Mouse (Mus musculus) urinary bladder, postnatal 14 days (tissue): Measurements from ENCODE around the gene Olfr69.
"Not testable (repeated sequence)": the region's sequence is repeated elsewhere in the genome, so short reads cannot be mapped to it uniquely, and the experiment has no call there.

Experiments used
- DNase-seq: peaks from one replicate; pipeline ENCODE4 v3.0.0; 2021; ENCODE audit warnings: low spot score

Olfr69 gene

DNA sequence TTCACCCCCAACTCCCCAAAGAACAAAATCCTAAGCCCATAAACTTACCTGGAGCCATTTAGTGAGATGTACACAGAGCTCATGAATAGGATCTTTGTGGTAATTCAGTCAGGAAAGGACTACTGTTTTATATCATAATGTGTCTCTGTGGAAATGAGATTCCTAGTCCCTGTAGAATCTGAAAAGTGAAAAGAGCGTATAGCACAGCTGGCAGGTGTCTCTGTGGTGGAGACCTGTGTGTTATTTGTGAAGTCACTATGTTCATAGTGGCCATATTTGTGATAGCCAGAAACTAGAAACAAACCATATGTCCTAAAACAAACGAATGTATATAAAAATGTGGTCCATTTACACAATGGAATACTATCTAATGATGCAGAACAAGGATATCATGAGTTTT, at the start of gene Olfr69:
Gene Olfr69, minus strand, starts transcription at position 101 of the 400 bp plus-strand sequence.
- DNase-seq, result no peak

DNA sequence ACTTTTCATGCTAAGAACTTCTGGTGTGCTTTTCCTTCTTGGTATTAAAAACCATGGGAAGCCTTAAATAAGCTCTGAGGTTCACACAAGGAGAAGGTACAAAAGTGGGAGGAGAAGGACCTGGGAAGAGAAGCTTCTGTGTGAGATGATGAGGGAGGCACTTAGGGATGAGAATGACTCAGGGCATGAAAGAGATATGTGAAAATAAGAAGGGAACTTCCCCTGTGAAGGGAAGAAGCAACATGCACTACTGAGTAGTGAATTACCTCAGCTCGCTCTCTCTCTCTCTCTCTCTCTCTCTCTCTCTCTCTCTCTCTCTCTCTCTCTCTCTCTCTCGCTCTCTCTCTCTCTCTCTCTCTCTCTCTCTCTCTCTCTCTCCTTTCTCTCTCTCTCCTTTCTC, 43.7 kb upstream of the Olfr69 start:
- DNase-seq, result not testable (repeated sequence)

DNA sequence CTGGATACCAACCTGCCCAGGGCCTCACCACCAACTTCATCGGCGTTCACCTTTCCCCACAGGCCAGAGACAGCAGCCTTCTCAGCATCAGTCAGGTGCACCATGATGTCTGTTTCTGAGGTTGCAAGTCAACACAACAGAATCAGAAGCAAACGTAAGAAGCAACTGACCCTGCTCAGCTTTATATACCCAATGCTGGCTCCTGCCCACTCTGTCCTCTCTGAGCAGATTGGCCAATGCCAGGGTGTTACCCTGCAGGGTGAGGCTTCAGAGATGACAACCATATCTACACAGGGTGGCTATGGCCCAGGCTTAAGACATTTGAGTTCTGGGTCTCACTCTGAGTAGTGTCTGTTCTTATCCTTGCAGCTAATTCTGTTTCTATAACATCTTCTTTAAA, 42.4 kb upstream of the Olfr69 start, which contains the start of gene Hbb-bt:
Gene Hbb-bt, minus strand, starts transcription at position 231 of the 400 bp plus-strand sequence.
- DNase-seq, result no peak

DNA sequence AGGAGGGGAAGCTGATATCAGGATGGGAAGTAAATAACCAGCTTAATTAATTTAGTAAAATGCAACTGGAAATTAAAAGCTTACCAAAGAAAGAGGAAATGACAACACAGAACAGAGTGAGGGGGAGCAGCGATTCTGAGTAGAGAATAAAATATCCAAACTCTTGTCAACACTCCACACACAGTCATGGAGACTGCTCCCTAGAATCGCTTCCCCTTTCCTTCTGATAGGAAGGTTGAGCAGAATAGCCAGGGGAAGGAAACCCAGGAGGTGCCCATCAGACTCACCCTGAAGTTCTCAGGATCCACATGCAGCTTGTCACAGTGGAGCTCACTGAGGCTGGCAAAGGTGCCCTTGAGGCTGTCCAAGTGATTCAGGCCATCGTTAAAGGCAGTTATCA, 41.8 kb upstream of the Olfr69 start:
- not testable (repeated sequence) for DNase-seq

DNA sequence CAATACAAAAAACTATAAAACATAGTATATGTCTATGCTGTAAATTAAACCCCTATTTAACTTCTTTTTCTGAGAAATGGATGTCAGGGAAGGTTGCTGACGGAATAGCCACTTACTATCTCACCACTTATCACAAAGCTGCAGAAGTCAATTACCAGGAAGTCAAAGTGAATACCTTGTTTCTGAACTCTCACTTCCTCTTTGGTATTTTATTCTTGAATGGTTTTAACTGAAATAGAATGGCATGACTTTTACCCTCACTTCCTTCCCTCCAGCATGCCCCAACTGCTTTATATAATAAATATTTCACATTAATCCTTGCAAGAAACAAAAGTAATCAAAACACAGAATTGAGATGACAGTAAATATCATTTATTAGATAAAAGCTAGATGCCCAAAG, 40.8 kb upstream of the Olfr69 start:
- DNase-seq, result no peak

DNA sequence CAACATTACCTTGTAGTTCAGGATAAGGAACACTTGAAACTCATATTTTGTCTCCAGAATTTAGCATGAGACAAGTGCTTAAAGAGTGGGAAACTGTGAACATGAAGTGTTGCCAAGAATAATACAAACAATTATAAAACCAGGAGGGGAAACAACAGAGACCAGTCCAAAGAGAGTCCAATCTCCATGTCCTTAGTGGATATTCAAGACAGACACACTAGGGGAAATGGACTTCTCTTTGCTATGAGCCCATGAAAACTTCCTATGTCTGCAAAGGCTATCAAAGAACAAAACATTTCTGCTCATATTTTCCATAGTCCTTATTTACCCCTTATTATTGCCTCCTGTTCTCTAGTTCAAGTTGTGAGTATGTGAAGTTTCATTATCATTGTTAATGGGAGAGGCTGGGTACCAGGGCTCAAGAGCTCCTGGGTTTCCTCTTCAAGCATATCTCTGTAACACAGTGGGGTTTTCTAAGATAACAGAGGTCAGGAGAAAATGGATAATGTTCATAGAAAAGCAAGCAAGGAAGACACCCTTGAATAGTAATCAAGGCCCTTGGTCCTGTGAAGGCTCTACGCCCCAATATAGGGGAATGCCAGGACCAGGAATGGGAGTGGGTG, 39.9 kb upstream of the Olfr69 start:
- DNase-seq, result no peak

DNA sequence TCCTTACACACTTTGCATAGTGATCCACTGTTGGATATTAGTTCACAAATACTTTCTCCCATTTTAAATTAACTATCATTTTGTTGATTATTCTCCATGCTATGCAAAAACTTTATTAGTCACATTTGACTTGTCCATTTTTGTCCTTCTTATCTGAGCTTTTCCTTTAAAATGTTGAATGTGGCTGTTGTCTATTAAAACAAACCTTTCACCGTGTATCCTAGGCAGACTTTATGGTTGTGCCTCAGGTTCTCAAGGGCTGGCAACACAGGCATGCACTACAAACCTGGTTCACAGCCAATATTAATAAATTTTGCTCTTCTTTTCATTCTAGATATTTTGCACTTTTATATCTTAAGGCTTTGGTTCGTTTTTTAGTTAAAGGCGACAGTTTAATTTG, 39.4 kb upstream of the Olfr69 start:
- no peak for DNase-seq

DNA sequence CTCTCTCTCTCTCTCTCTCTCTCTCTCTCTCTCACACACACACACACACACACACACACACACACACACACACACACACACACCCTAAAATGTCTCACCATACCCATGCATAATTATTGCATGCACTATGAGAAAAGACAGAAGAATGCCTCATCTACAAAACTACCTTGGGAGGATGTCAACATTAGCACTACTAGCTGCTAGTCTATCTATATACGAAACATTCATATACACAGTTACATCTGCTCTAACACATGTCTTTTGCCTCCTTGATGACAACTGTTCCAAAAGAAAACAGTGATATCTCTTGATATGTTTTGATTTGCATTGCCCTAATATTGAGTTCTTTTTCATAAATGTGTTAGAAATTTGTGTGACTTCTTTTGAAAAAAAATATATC, 38.9 kb upstream of the Olfr69 start:
- DNase-seq, result no peak

DNA sequence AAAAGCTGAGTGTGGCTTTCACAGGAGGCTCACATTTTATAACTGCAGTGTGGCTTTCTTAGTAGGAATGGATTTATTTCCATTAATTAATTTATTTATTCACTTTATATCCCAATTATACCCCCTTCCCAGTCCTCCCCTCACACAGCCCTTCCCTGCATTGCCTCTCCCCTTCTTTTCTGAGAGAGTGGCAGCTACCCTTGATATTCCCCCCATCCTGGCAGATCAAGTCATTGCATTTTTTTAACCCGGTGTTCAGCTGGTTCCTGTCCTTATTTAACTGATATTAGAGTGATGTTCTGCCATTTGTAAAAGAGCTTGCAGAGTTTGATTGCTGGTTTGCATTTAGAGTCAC, 38.4 kb upstream of the Olfr69 start:
- no peak for DNase-seq

DNA sequence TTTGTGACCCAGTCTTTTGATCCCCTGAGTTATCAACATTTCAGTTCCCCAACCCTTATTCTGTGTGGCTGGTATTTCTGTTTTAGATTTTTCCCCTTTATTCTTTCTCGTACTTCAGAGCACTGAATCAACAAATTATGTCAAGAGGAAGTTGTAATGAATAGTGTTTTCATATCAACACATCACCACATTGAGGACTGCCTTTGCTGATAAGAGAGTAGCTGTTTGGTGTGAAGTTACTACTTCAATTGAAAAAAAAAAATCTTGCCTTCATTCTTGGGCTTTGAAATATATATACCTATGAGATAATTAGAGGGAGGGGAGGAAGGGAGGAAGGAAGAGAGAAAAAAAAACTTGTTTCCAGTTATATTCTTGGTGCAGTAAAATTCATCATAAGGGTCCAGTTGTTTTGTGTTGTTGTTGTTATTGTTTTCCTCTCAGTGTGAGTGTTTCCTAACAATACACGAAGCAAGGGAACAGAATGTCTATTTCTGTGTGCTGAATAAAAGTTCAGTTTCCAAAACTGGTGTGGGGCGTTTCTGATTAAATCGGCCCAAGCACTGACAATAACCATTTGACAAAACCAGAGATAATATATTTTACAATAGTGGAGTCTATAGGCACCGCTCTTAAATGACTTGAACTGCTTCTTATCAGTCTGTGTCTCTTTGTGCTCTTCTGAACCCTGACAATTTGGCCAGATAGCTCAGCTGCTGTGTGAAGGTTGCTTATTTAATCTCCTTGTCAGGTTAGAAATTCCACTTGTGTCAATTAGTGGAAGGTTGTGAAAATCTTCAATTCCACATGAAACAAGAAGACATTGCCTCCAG, 37.8 kb upstream of the Olfr69 start:
- DNase-seq, result no peak

DNA sequence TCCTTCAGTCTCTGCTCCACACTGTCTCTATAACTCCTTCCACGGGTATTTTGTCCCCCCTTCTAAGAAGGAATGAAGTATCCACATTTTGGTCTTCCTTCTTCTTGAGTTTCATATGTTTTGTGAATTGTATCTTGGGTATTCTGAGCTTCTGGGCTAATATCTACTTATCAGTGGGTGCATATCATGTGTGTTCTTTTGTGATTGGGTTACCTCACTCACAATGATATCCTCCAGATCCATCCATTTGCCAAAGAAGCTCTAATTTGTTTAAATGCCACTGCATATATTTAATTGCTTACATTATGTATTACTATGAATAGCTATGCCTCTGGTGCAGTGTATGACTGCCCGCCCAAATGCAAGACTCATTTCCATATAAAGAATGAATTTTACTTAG, 36.7 kb upstream of the Olfr69 start:
- DNase-seq, result not testable (repeated sequence)

DNA sequence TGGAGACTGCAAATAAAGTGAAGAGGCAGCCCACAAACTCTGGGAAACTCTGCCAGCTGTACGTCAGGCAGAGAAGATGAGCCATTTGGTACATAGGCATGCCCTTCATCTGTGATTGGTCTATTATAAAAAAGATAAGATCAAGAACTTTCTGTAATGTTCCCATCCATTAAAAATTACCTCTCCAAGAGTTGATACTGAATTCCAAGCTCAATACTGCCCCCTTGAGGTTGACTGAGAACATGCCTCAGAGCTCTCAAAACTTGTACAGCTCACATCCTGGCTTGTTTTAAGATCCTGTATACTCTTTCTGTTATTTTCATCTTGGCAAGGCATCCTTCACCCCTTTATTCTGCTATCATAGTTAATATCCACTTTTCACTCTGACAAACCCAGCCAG, 35.5 kb upstream of the Olfr69 start:
- no peak for DNase-seq

DNA sequence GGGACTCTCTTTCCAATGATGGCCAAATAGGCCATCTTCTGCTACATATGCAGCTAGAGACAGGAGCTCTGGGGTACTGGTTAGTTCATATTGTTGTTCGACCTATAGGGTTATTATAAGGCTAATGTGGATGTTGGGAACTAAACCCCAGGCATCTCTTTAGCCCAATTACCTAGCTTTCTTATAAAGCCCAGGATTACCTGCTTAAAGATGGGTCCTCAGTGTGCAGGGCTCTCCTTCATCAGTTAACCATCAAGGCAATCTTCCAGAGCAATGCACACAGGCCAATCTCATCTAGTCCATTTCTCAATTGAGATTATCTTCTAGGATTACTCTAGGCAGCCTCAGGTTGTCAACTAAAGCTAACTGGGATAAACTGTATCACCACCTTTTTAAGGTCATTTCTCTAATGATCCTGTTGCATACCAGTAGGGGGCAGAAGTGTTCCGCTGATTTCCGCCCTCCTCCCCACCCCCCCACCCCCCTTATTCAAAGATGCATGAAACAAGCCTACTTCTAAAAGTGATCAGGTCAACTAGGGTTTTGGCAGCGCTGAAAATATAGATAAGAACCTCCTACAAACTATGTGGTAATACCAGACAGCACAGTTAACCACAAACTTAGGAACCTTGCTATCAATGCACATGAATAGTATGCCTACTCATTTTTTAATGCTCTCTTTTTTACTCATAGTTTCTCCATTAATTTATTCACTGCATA, 21.4 kb upstream of the Olfr69 start:
- DNase-seq, result no peak

DNA sequence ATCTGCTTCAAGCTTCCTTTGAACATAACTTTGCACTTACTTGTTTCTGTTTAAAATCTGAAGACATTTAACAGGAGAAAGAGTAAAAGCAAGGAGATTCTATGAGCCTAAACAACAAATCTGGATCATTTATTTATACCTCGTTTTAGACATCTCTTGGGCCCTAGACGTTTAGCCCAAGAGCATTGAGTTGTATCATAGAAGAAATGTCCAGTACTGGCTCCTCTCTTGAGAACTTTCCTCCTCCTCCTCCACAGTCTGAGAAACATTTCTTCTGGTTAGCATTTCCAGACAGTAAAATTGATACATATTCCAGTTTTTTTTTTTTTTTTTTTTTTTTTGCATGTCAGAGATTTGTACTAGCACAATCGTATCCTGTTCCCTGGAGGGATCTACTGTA, 20.3 kb upstream of the Olfr69 start, which contains the start of gene Olfr67:
Gene Olfr67, minus strand, starts transcription at position 101 of the 400 bp plus-strand sequence.
- DNase-seq, result no peak

DNA sequence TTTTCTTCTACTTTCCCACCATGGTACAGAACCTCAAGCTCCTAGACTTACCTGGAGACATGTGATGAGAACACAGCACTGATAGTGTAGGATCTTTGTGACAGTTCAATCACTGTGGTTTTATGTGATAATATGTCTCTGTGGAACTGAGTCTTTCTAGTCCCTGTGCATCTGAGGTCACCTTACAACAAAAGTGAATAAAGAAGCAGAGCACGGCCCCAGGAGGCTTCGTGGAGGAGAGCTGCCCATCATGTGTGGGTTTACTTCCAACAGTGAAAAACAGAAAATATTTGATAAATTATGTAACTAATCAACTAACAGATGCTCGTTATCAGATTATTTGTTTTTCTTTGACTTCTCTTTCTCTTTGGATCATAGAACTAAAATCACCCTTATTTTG, 8.2 kb upstream of the Olfr69 start, which contains the start of gene Olfr68:
Gene Olfr68, minus strand, starts transcription at position 101 of the 400 bp plus-strand sequence.
- DNase-seq, result no peak

DNA sequence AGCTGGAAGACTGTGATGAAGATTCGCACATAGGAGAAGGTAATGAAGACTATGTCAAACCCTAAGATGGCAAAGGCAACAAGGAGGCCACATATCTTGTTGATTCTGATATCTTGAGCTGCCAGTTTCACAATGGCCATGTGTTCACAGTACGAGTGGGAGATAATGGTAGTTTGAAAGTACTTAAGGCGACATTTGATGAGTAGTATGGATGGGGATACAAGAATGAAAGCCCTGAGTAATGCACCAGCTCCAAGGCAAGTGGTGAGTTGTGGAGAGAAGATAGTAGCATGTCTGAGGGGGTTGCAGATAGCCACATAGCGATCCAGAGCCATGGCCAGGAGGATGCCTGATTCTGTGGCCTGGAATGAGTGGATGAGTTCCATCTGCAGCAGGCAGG, 6.3 kb upstream of the Olfr69 start:
- DNase-seq, result not testable (repeated sequence)

DNA sequence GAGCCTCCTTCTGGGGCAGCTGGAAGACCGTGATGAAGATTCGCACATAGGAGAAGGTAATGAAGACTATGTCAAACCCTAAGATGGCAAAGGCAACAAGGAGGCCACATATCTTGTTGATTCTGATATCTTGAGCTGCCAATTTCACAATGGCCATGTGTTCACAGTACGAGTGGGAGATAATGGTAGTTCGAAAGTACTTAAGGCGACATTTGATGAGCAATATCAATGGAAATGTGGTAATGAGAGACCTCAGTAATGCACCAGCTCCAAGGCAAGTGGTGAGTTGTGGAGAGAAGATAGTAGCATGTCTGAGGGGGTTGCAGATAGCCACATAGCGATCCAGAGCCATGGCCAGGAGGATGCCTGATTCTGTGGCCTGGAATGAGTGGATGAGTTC, 3.7 kb downstream of the Olfr69 start:
- not testable (repeated sequence) for DNase-seq

DNA sequence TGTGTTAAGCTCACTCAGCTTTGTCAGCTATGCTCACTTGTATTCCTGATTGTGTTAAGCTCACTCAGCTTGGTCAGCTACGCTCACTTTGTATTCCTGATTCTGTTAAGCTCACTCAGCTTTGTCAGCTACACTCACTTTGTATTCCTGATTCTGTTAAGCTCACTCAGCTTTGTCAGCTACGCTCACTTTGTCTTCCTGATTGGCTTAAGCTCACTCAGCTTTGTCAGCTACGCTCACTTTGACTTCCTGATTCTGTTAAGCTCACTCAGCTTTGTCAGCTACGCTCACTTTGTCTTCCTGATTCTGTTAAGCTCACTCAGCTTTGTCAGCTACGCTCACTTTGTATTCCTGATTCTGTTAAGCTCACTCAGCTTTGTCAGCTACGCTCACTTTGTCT, 9.2 kb downstream of the Olfr69 start:
- not testable (repeated sequence) for DNase-seq

DNA sequence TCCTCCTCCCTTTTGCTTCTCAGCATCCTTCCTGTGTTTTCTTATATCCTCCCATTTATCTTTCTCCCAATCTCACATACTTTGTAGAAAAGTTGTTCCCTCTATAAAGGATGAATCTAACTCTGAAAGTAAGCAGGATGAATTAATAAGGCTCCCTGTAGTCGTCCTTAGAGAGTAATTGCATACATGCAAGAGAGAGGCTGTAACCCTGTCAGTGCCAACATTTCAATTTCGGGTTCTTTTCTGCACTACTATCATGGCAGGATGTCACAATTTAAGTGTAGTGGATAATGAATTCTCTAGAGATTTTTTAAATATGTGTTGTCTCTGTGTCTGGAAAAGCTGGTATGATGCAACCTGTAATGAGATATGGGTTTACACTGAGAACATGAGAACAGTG, 14.2 kb downstream of the Olfr69 start, which contains the start of gene Olfr630:
Gene Olfr630, minus strand, starts transcription at position 101 of the 400 bp plus-strand sequence.
- no peak for DNase-seq

DNA sequence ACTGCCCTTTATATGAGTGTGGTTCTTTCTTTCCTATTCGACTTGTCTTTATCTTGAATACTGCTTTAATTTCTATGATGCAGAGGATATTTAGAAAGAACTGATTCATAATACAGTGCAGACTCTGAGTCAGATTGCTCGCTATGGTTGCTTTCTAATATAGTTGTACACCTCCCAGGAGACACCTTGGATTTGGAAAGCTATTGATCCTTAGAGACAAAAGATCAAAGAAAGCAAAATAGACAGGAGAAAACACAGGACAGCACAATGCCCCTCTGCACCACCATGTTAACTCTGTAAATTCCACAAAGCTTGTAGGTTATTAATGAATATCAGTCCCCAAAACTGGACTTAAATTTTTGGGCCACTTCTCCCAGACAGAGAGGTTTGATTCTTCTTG, 26.6 kb downstream of the Olfr69 start, which contains the start of gene Olfr629:
Gene Olfr629, minus strand, starts transcription at position 101 of the 400 bp plus-strand sequence.
- no peak for DNase-seq

DNA sequence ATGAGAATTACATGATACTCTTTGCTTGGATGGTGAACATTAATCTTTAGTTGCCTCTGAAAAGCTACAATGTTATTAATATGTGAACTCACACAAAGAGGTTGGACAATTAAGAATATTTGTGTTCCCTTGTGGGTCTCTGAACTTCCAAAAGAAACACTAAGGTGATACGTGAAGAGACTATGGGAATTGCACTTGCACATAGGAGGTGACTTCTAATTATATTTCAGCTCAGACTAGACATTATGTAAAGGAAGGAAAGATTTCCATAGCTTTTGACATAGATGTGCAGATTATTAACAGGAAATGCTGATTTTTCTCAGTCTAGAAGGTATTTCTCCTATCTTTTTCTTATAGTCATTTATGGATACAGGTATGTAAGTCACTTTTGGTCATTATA, 41.3 kb downstream of the Olfr69 start, which contains the start of gene Olfr628:
Gene Olfr628, plus strand, starts transcription at position 301 of the 400 bp plus-strand sequence.
- DNase-seq, result no peak

DNA sequence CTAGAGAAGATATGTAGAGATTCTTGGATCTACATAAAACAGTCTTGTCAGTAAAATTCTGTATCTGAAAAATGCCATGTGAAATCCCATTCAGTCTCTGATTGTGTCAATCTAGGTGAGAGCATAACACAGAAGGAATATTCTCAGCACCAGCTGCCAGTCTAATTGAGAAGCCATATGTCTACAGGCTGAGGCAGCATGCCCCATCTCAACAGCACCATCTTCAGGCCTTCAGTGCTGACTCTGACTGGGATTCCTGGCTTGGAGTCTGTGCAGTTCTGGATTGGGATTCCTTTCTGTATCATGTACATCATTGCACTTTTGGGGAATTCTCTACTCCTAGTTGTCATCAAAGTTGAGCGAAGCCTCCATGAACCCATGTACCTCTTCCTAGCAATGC, 55.0 kb downstream of the Olfr69 start:
- not testable (repeated sequence) for DNase-seq
